Mouse (Mus musculus) right cerebral cortex, postnatal 4 days (tissue): ENCODE data around the gene Ptpn4.

Source experiments
- DNase-seq: peaks from one replicate; pipeline ENCODE4 v3.0.0-alpha.2; 2022

The Ptpn4 gene

GRCm38 (mm10) chr1:119837035-119837751 lies at the start of gene Ptpn4:
Gene Ptpn4, minus strand, starts transcription at chr1:119837613.
- peak; percentile 96 for DNase-seq

- no peak for DNase-seq
Observed at GRCm38 (mm10) chr1:119886320-119886719, 48.9 kb upstream of the Ptpn4 start.

GRCm38 (mm10) chr1:119884272-119884671 lies 46.9 kb upstream of the Ptpn4 start:
- no peak for DNase-seq

DNA sequence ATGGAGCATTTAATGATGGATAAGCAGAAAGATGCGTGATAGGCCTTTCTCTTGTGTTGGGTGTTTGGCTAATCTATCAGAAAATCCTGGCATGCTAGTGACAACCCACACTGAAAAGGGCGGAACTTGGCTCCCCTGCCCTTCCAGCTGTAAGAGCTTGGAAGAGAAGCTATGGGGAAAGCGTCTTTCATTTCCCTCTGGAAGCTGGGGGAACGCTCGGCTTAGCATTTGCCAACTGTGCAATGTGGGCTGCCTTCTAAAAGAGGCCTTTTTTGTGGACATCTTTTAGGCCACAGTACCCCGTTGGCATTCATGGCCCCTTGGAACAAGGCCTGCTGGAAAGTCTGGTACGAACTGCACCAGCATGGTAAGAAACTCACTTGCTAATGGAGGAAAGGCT lies 41.5 kb upstream of the Ptpn4 start:
- DNase-seq, result peak; percentile 59

GRCm38 (mm10) chr1:119877469-119877868 lies 40.1 kb upstream of the Ptpn4 start:
- DNase-seq, result no peak

- no peak for DNase-seq
Observed at GRCm38 (mm10) chr1:119868395-119869161, 31.2 kb upstream of the Ptpn4 start.

GRCm38 (mm10) chr1:119867300-119867699 lies 29.9 kb upstream of the Ptpn4 start:
- no peak for DNase-seq

- no peak for DNase-seq
Observed at GRCm38 (mm10) chr1:119865311-119865710, 27.9 kb upstream of the Ptpn4 start.

DNA sequence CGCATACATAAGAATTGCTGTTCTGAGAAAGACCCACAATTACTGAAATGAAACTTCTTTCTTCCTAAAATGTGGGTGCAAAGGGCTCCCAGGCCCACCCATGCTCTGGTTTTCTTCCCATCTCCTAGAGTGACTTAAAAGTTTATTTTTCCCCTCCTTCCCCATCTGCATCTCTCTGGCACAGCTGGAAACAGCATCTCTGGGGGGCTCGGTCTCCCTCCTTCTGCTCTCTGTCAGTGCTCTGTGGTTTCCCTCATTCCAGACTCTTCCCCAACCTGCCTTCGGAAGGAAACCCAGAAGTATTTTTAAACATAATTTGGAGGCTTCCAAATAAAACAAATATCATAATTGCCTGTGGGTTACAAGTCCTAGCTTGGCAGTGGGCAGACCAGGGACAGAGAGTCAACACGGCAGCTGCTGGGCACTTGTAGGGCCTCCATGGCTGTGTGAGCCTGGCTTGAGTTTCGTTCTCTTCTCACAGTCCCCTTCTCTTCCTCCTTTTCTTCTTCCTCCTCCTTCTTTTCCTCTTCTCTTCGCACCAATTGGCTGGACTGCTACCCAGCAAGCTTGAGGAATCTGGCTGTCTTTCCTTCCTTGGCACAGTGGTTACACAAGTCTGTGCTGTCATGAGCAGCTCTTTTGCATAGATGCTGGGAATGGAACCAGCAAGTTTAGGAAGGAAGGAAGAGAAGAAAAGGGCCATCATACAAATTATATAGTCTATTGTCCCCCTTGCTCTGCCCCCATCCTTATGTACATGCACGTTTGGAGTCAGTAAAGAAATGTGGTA lies 26.3 kb upstream of the Ptpn4 start:
- peak; percentile 14 for DNase-seq

DNA sequence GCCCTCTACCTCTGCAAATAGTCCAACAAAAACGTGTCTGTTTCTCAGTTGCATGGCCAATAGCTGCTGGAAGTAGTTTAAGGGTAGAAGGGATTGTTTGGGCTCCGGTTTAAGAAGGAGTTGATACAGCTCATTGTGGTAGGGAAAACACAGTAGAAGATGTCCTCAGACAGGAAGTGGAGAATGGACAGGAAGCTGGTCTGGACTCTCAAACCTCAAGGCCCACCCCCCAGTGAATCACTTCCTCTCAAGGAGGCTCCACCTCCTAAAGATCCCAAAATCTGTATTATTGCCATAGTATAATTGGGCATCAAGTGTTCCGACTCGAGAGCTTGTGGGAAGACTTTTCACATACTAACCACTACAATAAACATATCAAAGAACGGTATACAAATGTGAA lies 22.2 kb upstream of the Ptpn4 start:
- no peak for DNase-seq

- DNase-seq, result no peak
Observed at GRCm38 (mm10) chr1:119852980-119853379, 15.6 kb upstream of the Ptpn4 start.

GRCm38 (mm10) chr1:119852339-119852738 lies 14.9 kb upstream of the Ptpn4 start:
- DNase-seq, result no peak

- DNase-seq, result no peak
Observed at GRCm38 (mm10) chr1:119849146-119849935, 11.9 kb upstream of the Ptpn4 start.

DNA sequence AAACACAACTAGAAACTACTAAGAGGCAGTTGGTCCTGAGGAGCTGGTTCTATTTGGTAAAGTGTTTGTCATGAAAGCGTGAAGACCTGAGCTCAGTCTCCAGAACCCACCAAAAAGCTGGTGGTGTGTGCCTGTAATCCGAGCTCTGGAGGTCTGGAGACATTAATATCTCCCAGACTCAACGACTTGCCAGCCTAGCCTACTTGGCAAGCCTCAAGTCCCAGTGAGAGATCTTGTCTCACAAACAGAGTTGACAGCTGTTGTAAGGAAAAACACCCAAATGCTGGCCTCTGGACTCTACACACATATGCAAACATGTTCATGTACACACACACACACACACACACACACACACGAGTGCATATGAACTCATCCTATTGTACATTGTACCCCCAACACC lies 7.9 kb upstream of the Ptpn4 start:
- DNase-seq, result no peak

- DNase-seq, result no peak
Observed at GRCm38 (mm10) chr1:119843121-119843520, 5.7 kb upstream of the Ptpn4 start.

DNA sequence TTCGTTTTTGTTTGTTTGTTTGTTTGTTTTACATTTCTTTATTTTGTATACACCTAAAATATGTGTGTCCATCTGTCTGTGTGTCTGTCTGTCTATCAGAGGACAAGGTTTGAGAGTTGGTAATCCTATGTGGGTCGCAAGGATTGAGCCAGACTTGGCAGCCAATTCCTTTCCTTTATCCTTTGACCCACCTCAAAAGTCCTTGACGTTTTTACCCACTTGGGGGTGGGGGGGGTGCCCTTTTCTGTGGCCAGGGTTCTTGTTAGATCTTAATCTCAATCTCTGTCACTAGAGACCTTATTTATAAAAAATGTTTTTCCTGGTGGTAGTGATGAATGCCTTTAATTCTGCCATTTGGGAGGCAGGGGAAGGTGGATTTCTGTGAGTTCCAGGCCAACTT lies 828 bp upstream of the Ptpn4 start:
- DNase-seq, result no peak

DNA sequence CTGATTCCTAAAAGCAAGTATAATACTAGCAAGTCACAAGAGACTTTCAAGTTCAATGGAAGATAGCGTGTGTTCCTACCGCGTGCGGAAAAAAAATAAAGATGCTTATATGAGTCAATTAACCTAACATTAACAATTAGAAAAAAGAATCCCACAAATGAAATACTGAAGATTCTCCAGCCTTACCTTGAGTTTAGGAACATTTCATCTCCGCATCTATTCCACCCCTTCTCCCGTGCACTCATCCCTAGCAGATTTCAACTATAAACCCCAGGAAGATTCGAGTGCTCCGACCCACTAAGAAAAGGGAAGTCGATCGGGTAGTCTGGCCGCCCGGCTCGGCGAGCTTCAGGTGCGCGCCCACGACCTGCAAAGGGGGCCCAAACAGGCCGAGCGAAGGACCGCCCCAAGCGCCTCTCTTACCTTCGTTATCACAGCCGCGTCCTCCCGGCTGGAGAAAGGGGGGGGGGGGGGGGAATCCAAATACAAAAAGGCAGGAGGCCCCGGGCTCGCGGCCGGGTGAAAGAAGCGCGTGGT lies 866 bp downstream of the Ptpn4 start:
- peak; percentile 32 for DNase-seq

DNA sequence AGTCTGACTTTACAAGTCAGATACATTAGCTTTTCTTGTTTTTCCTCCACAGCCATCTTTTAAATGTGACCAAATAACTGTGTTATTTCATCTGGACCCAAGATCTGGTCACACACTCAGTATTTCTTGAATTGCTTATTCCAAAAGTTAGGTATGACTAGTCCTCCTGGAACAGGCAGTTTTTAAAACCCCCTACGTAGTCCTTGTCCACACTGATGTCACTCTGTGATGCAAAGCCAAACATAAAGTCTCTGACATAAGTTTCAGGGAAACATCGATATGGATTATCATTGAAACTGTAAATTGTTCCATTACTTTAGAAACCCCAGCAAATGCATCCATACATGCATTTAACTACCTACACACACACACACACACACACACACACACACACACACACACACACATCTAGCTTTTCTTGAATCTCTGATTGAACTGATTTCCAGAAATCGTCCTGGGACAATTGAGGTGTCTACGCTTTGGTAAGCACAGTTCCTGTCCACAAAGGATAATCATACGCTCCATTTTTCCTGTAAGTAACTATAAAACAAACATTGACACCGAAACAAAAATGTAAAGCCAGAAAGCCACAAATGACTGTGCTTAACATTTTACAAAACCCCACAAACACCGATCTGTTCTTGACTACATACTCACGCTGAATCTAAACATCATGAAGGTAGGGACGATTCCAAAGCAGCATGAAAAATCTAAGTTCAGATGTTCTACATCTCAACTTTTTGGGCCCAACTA lies 1.5 kb downstream of the Ptpn4 start:
- DNase-seq, result no peak

- no peak for DNase-seq
Observed at GRCm38 (mm10) chr1:119828160-119828559, 9.3 kb downstream of the Ptpn4 start.

GRCm38 (mm10) chr1:119818704-119819103 lies 18.7 kb downstream of the Ptpn4 start:
- DNase-seq, result no peak

- no peak for DNase-seq
Observed at GRCm38 (mm10) chr1:119807707-119808106, 29.7 kb downstream of the Ptpn4 start.

GRCm38 (mm10) chr1:119805984-119806383 lies 31.4 kb downstream of the Ptpn4 start:
- no peak for DNase-seq
